Mouse (Mus musculus) ES-E14 (cell line): ENCODE measurements around the gene Trp53bp1. TPM values are rescaled to one million over a fixed set of nuclear protein-coding genes. Genes with fewer than 3 reads are reported as not detected.
A peak's percentile ranks its signal among the peaks of the same experiment; 100 is the strongest.

Experiments
- DNase-seq: peaks from one replicate; pipeline ENCODE4 v3.0.0-alpha.2; 2013; ENCODE audit warnings: low read depth, low spot score
- H3K27ac ChIP-seq: 2 replicates; pipeline ENCODE4 v1.5.1; 2012; ENCODE audit warnings: low read depth, mild to moderate bottlenecking, low read length, moderate library complexity, mixed read lengths; ENCODE audit not compliant: poor library complexity, insufficient read depth, severe bottlenecking
- H3K36me3 ChIP-seq: 2 replicates; pipeline ENCODE4 v1.6.1; 2012; ENCODE audit warnings: mild to moderate bottlenecking, low read length, moderate library complexity, mixed read lengths; ENCODE audit not compliant: control insufficient read depth, poor library complexity, insufficient read depth, severe bottlenecking
- H3K4me1 ChIP-seq, 2 experiments: fragments of 150-350 bp in 1 of 2; sonication (generic) in 1 of 2; 2 replicates each; pipeline ENCODE4 v1.6.1; 2012; ENCODE audit warnings: low read length in 2 of 2, mild to moderate bottlenecking in 1 of 2, mixed read lengths in 1 of 2; ENCODE audit not compliant: control insufficient read depth in 2 of 2, insufficient read depth in 2 of 2, poor library complexity in 1 of 2
- H3K4me3 ChIP-seq, 2 experiments: fragments of 150-350 bp in 1 of 2; sonication (generic) in 1 of 2; 2 replicates each; pipeline ENCODE4 v1.5.1; 2012; ENCODE audit warnings: low read length in 2 of 2, low read depth in 1 of 2, mild to moderate bottlenecking in 1 of 2, mixed read lengths in 1 of 2; ENCODE audit not compliant: insufficient read depth in 1 of 2, poor library complexity in 1 of 2, severe bottlenecking in 1 of 2
- H3K9ac ChIP-seq: 2 replicates; pipeline ENCODE4 v1.6.1; 2012; ENCODE audit warnings: low read depth, mild to moderate bottlenecking, low read length, mixed read lengths; ENCODE audit not compliant: poor library complexity, insufficient read depth, severe bottlenecking
- H3K9me3 ChIP-seq: fragments of 150-350 bp; sonication (generic); 2 replicates; pipeline ENCODE4 v1.6.1; 2012; ENCODE audit warnings: low read depth, mild to moderate bottlenecking, low read length; ENCODE audit not compliant: control insufficient read depth, insufficient read depth
- CHD2 ChIP-seq: IDR thresholded peaks from 2 replicates; pipeline ENCODE4 v1.6.1; 2014; ENCODE audit warnings: mild to moderate bottlenecking, low read depth, low read length, inconsistent platforms
- HCFC1 ChIP-seq: IDR thresholded peaks from 2 replicates; pipeline ENCODE4 v1.6.1; 2012; ENCODE audit warnings: low read length, inconsistent platforms, borderline replicate concordance; ENCODE audit not compliant: insufficient read depth
- MAFK ChIP-seq: IDR thresholded peaks from 2 replicates; pipeline ENCODE4 v1.6.1; 2014; ENCODE audit warnings: mild to moderate bottlenecking, low read depth, low read length, inconsistent platforms; ENCODE audit not compliant: insufficient read depth
- ZC3H11A ChIP-seq: IDR thresholded peaks from 2 replicates; pipeline ENCODE4 v1.6.1; 2012; ENCODE audit warnings: low read depth, mild to moderate bottlenecking, inconsistent platforms, low read length, borderline replicate concordance
- ZNF384 ChIP-seq: IDR thresholded peaks from 2 replicates; pipeline ENCODE4 v1.6.1; 2012; ENCODE audit warnings: low read depth, low read length, inconsistent platforms
- in situ Hi-C, 2 experiments: fragments of 600-800 bp; cut with MboI; formaldehyde crosslinking; loops; one replicate each; pipeline ENCODE4 v1.15.1; 2025; ENCODE audit warnings: low sequenced_read_pairs in 2 of 2, inconsistent platforms in 1 of 2; ENCODE audit not compliant: unreplicated experiment in 2 of 2
- total RNA-seq: library from RNA; depleted of rRNA; stranded (reverse); fragments of 300-350 nt; gene quantifications from 2 replicates; pipeline ENCODE4 v1.2.3, GENCODE M21; 2012

The Trp53bp1 gene
- total RNA-seq, 1 experiment = 47.6 TPM

- Histone ChIP-seq H3K4me1 (peaks cover 3 to 32% of the 10 kb centered on the region in 2 experiments; a peak in 3 of 4 replicates), H3K27ac (no peak overlapping the region), H3K9ac (no peak overlapping the region), H3K36me3 (peaks cover 33% of the 10 kb centered on the region), H3K4me3 (no peak overlapping the region), H3K9me3 (no peaks in the 10 kb centered on the region)
- in situ Hi-C loops = no loop called here
- TF ChIP-seq ZC3H11A (no peak), MAFK (no peak), ZNF384 (no peak)
- DNase-seq = no peak
Measured at GRCm38 (mm10) chr2:121299471-121299870, 28.3 kb upstream of the Trp53bp1 start.

GRCm38 (mm10) chr2:121298131-121298530 lies 26.9 kb upstream of the Trp53bp1 start:
- Histone ChIP-seq H3K27ac (no peak overlapping the region), H3K36me3 (peaks cover 28% of the 10 kb centered on the region), H3K4me3 (0 out of 4 replicates have a peak overlapping the region, but pooled peaks have one; percentile 0 to 10), H3K9ac (peak overlapping the region; percentile 33; the same call in 1 of the 2 replicates), H3K4me1 (peaks cover 3 to 36% of the 10 kb centered on the region in 2 experiments; a peak in 3 of 4 replicates), H3K9me3 (no peaks in the 10 kb centered on the region)
- TF ChIP-seq MAFK (no peak), HCFC1 (no peak), CHD2 (no peak), ZNF384 (no peak), ZC3H11A (no peak)
- in situ Hi-C loops = no loop called here
- DNase-seq = no peak

GRCm38 (mm10) chr2:121297701-121298100 lies 26.5 kb upstream of the Trp53bp1 start:
- in situ Hi-C loops = no loop called here

GRCm38 (mm10) chr2:121296754-121297231 lies 25.6 kb upstream of the Trp53bp1 start:
- H3K4me1 ChIP-seq = peaks cover 3 to 36% of the 10 kb centered on the region in 2 experiments; a peak in 3 of 4 replicates
- DNase-seq = no peak
- no peaks in the 10 kb centered on the region for H3K9me3 ChIP-seq
- in situ Hi-C loops = no loop called here
- peak overlapping the region; percentile 47; the same call in 1 of the 2 replicates for H3K9ac ChIP-seq
- H3K36me3 ChIP-seq = peaks cover 17% of the 10 kb centered on the region
- H3K27ac ChIP-seq = no peak overlapping the region
- no peak for TF ChIP-seq ZNF384
- no peak for TF ChIP-seq HCFC1
- no peak for TF ChIP-seq ZC3H11A
- no peak for TF ChIP-seq CHD2
- TF ChIP-seq MAFK = no peak
- H3K4me3 ChIP-seq = peak overlapping the region in 1 of 2 experiments; percentile 61; a peak in 2 of 4 replicates

More at GRCm38 (mm10) chr2:121297701-121298100, 26.5 kb upstream of the Trp53bp1 start:
- no peak for DNase-seq
- Histone ChIP-seq H3K9ac (peak overlapping the region; percentile 33; the same call in 1 of the 2 replicates), H3K36me3 (peaks cover 24% of the 10 kb centered on the region), H3K27ac (no peak overlapping the region), H3K4me1 (peaks cover 3 to 36% of the 10 kb centered on the region in 2 experiments; a peak in 3 of 4 replicates), H3K4me3 (0 out of 4 replicates have a peak overlapping the region, but pooled peaks have one; percentile 0 to 10), H3K9me3 (no peaks in the 10 kb centered on the region)
- TF ChIP-seq HCFC1 = no peak
- no peak for TF ChIP-seq CHD2
- no peak for TF ChIP-seq MAFK
- no peak for TF ChIP-seq ZNF384
- no peak for TF ChIP-seq ZC3H11A
